Mouse (Mus musculus) small intestine, adult 2 months (tissue): Measurements from ENCODE around the gene Slc22a20.

Experiments
- CTCF ChIP-seq: fragments of 200-500 bp; IDR thresholded peaks from 2 replicates; pipeline ENCODE4 v1.5.1; 2012; ENCODE audit warnings: low read depth, mild to moderate bottlenecking, control low read depth, inconsistent platforms, low read length, moderate library complexity, mixed read lengths; ENCODE audit not compliant: insufficient replicate concordance, insufficient read length; ENCODE audit errors: extremely low read depth
- POLR2A ChIP-seq: fragments of 200-500 bp; IDR thresholded peaks from 2 replicates; pipeline ENCODE4 v1.6.1; 2012; ENCODE audit warnings: low read depth, mild to moderate bottlenecking, control low read depth, inconsistent platforms, low read length, moderate library complexity

- TF ChIP-seq POLR2A, result no peak
- TF ChIP-seq CTCF, result no peak
Measured at GRCm38 (mm10) chr19:5994711-5995110, 8.8 kb upstream of the Slc22a20 start.
